Mouse (Mus musculus): ENCODE results near the gene Aldh5a1.

Gene Aldh5a1

DNA sequence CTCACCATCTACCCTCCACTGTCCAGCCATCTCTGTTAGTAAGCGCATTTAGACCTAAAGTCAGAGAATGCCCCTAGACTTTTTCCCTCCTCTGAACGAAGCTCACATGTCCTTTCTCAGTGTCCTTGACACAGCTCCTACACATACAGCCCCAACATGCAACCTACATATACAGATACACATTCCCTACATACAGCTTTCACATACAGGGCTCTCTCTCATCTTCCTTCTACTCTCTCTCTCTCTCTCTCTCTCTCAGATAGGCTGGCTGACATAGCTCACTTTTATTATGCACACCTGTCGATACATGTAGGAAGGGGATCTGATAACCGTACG is 721 bp downstream of the Aldh5a1 start:
- peak; percentile 22 for ATAC-seq (ENCODE audit: low TSS enrichment)

DNA sequence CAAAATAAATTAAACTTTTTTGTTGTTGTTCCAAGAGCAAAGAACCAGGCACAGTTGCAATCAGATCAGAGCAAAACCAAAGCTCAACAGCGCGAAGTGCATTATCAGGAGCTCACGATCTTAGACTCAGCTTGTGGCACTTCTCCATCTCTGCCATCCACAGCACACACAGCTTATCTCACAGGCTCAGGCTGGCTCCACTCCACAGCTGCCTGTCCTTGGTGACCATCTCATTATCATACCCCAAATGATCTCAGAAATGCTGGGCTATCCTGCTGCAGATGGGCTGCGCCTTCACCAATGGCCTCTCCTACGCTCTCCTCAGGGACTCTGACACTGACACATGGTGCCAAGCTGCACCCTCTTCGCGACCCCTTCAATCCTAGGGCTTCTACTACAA is 4.3 kb downstream of the Aldh5a1 start:
- ATAC-seq (ENCODE audit: low TSS enrichment), result no peak

DNA sequence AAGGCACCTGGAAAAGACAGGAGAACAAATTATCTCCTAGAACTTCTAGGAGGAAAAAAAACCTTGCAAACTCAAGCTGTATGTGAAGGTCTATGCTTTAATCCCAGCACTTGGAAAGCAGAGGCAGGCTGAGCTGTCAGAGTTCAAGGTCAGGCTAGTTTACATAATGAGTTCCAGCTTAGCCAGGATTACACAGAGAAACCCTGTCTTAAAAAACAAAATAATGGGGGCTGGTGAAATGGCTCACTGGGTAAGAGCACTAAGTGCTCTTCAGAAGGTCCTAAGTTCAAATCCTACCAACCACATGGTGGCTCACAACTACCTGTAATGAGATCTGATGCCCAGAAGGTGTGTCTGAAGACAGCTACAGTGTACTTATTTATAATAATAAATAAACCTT is 6.9 kb downstream of the Aldh5a1 start:
- no peak for ATAC-seq (ENCODE audit: low TSS enrichment)

DNA sequence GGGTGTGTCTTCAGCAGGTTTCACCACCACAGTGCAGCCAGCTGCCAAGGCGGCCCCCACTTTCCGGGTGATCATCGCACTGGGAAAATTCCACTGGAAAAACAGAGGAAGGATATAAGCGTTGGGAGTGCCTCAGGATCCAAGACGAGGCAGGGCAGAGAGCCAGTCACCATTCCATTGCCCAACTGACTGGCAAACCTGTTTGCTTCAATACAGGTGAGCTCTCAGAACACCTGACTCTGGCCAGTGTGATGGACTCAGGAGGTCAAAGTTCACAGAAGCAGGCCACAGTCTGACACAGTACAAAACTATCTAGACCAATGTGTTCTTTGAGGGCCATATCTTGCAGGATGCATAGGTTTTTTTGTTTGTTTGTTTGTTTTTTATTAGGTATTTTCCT is 13.5 kb downstream of the Aldh5a1 start:
- no peak for ATAC-seq (ENCODE audit: low TSS enrichment)

DNA sequence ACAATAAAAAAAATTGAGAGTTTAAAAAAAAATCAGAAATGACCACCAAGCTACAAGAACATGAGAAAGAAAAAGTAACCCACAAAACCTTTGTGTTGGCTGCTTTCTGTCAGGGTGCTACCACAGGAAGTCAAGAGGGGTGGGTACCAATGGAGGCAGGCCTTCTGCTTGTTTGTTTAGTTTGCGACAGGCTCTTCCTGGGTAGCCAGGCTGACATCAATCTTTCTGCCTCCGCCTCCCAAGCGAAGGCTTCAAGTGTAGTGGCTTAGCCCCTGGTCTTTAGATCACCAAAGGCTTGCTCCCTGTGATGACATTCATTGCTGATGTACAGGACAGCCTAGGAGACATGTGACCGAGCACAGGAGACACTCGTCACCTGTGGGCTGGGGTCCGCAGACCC is 16.2 kb downstream of the Aldh5a1 start:
- no peak for ATAC-seq (ENCODE audit: low TSS enrichment)

DNA sequence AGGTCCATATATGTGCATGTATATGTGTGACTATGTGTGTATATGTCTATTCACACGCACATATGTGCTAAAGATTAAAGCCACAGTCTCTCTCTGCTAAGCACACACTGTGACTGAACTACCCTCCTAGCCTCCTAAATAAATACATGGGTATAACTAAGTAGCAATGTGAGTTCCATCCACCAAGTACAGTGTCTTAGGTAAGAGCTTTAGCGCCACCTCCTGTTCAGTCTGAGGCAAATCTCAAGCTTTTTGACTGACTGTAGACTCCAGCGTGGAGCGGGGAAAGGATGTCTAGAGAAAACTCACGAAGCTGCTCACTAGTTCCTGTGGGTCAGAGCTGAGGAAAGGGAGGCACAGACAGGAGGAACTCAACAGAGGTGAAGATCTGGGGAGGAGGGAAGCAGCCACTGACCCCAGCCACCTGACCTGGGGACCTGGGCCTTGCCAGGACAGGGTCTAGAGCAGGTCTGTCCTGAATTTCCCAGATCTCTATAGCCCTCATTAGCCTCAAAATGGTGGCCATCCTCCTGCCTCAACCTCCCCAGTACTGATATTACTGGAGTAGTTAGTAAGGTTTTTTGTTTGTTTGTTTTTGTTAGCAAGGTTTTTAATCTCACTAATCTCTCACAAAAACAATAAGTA is 17.0 kb downstream of the Aldh5a1 start:
- peak; percentile 95 for ATAC-seq (ENCODE audit: low TSS enrichment)

DNA sequence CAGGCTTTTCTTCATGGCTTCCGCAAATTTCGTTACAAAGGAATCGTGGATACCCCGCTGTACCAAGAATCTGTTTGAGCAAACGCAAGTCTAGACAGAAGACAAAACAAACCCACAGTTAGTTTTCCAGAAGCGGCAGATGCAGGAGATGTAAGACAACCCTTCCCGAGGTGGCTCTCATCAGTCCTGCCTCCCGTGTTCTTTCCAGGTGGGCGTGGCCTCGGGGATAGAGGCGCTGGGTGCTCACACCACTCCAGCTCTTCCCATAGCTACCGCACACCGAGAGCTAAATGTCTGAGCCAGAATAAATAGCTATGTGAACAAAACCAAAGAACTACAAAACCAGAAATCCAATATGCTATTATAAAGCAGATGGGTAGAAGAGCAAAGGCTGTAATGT is 21.6 kb downstream of the Aldh5a1 start:
- ATAC-seq (ENCODE audit: low TSS enrichment), result no peak

DNA sequence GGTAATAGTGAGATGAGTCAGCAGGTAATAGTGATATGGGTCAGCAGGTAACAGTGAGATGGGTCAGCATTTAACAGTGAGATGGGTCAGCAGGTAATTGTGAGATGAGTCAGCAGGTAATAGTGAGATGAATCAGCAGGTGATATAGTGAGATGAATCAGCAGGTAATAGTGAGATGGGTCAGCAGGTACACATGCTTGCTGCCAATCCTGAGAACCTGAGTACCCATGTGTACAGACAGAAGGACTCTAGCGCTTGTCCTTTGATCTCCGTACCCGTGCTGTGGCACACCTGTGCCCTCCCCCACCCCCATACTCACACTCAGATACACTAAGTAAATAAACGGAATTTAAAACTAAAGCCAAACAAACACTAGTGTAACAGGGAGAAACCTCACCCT is 22.5 kb downstream of the Aldh5a1 start:
- ATAC-seq (ENCODE audit: low TSS enrichment), result no peak

DNA sequence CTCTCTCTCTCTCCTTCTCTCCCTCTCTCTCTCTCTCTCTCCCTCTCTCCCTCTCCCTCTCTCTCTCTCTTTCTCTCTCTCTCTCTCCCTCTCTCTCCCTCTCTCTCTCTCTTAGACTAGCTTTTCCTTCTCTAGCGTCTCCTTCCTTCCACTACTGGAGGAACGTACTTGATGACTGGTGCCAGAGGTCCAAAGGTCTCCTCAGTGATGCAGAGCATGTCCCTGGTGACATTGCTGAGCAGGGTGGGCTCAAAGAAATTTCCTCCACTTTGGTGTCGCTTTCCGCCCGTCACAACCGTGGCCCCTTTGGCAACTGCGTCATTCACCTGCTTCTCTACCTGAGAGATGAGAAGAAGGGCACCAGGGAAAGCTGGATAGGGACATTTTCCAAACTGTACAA is 23.9 kb downstream of the Aldh5a1 start:
- ATAC-seq (ENCODE audit: low TSS enrichment), result no peak

DNA sequence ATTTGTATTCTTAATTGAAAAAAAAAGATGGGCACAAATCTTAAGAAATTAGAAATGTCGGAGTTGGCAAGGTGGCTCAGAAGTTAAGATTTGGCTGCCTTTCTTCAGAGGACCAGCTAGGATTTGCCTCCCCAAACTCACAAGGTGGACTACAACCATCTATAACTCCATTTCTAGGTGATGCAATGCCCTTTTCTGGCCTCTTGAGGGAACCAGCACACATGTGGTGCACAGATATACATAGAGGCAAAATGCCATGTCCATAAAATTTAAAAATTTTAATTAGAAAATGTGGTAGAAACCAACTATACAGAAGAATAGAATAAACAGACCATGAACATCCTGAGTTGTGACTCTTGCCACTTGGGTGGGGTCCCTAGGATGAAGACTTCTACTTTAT is 28.3 kb downstream of the Aldh5a1 start:
- ATAC-seq (ENCODE audit: low TSS enrichment), result no peak

DNA sequence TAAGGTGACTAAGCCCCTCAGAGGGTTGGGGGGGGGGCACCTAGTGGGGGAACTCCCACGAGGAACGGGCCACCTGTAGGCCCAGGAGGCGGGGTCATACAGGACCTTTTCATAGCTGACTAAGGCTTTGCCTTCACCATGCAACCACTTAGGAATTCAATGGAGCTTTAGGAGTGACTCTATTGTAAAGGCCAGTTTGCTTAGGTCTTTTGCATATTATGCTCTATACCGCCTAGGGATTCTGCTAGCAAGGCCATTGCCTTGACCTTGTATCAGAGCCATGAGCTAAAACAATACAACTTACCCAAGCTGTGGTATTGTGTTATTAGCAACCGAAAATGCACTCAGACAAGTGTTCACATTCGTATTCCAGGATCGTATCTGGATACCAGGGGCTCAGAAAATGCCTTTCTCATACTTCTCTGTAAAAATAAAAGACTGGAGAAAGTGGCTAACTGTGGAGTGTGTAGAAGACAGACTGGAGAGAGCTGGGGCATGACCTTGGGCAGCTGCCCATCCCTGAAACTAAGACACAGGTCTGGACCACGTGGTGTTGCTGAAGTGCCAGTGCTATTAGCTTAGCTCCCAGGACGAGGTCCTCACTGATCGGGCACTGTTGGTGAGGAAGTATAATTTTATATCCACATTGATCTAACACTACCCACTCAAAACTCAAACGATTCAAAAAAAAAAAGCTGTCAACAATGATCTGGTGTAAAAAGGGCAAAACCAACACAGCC is 30.5 kb downstream of the Aldh5a1 start:
- no peak for ATAC-seq (ENCODE audit: low TSS enrichment)

DNA sequence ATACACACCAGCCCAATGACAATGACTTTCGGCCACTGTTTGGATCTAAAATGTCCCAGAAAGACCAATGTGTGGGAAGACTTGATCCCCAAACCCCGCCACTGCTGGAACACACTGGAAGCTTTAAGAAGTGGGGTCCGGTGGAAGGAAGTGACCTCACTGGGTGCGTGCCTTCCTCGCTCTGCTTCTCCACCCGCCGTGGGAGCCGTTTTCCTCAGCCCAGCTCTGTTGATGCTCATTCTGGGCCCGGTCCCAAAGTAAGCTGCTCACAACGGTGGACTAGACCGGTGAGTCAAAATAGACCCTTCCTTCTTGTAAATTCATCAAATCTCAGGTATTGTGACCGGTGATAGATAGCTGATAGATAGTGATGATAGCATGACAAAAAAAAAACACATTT is 32.0 kb downstream of the Aldh5a1 start:
- ATAC-seq (ENCODE audit: low TSS enrichment), result no peak

DNA sequence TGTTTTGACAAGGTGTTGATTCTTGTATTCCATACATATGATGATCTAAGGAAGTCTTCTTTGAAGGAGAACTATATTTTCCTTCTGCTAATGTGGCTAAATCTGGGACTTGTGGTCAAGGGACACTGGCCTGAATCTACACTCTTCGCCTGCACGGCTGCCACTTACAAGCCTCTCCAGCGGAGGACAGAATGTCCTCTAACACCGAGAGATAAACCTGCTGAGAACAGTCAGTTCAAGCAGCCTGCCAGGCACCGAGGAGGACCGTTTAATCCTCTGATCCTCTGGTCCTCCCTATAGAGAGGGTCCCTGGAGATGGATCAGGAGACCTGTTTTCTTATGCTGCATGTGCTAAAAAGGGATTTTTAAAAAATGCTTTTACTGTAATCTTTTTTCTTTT is 34.0 kb downstream of the Aldh5a1 start:
- no peak for ATAC-seq (ENCODE audit: low TSS enrichment)

DNA sequence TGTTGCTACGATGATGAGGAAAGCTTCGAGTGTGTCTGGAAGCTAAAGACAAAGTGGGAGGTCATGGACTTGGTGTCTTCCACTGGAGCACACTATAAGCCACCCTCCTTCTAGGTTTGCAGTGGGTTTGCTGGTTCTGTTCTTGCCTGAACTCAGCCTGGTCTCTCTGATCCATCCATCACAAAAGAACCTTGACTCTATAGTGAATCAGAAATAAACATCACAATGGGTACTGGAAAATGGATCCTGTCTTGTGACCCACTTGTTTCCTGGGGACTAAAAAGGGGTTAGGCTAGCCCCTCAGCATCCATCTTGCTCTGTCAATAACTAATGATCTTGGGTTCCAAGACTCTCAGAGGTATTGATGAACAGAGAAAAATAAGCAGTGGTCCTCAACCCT is 35.5 kb downstream of the Aldh5a1 start:
- ATAC-seq (ENCODE audit: low TSS enrichment), result no peak

DNA sequence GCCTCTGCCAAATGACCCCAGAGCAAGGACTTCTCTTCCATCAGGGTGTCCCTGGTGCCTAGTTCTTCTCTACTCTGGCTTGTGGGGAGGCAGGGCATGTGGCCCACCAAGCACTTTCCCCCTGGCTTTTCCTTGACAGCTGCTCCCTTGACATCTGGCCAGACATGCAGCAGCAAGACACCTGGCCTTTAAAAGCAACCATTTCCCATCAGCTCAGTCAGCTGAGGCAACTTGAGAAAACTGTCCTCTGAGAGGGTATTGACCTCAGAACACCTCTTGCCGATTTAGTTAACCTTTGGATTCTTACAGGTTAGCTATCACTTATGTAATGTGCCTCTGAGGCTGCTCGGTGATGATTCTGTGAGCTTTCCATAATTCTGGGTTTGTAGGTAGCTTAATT is 43.6 kb downstream of the Aldh5a1 start:
- no peak for ATAC-seq (ENCODE audit: low TSS enrichment)

DNA sequence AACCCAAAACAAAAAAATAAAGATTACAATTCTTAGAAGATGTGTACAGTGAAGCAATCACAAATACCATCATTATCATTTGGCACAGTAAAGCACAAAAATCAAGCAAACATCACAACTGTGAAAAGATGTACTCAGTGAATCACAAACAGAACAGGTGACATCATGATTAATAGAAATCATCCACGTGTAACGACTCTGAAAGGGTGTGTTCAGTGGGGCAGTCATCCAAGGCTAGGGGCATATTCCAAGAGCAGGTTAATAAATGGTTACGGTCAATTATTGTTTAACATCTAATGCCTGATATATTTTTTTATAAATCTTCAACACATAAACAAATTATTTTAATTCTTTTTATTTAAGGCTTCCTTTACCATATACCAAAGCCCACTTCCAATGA is 44.9 kb downstream of the Aldh5a1 start:
- ATAC-seq (ENCODE audit: low TSS enrichment), result no peak

DNA sequence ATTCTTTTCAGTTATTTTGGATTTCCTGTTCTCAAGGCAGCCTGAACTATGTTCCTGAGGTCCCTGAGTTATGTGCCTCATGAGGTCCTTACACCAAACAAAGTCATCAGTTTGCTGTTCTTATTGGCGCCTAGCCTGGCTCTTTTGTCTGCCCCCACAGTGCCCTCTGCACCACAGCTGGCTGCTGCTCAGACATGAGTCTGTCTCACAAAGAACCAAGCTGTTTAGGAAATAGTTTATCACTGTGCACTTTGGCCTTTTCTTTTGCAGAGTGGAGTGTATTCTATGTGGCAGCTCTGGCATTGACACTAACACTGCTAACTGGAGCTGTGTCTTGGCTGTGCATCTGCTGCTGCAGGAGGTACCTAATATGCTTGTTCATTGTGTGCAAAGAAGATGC is 47.9 kb downstream of the Aldh5a1 start:
- no peak for ATAC-seq (ENCODE audit: low TSS enrichment)

DNA sequence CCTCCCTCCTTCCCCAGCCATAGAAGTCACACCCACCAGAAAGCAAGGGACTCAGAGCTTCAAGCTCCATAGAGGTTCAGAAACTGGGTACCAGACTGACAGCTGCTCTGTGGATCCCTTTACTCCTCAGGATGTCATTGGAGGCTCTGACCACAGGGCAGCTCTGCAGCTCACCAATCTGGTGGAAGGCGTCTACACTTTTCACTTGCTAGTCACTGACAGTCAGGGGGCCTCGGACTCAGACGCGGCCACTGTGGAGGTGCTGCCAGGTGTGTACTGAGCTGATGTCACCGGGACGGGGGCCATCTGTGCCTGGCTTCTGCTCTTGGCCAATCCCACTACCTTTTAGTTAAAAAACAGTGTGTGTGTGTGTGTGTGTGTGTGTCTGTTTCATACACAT is 55.0 kb downstream of the Aldh5a1 start:
- ATAC-seq (ENCODE audit: low TSS enrichment), result no peak

DNA sequence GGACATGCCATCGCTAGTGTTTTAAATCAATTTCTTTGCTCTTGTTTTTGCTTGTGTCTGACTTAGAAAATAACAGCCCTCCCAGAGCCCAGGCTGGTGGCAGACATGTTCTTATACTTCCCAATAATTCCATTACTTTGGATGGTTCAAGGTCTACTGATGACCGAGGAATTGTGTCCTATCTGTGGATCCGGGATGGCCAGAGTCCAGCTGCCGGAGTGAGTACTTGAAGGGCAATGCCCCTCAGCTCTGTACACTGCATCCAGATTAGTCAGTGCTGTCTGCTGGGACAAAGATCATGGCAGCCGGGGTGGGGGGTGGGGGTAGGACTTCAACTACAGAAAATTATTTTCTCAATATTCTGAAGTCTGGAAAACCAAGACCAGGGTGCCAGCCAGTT is 56.8 kb downstream of the Aldh5a1 start:
- no peak for ATAC-seq (ENCODE audit: low TSS enrichment)

DNA sequence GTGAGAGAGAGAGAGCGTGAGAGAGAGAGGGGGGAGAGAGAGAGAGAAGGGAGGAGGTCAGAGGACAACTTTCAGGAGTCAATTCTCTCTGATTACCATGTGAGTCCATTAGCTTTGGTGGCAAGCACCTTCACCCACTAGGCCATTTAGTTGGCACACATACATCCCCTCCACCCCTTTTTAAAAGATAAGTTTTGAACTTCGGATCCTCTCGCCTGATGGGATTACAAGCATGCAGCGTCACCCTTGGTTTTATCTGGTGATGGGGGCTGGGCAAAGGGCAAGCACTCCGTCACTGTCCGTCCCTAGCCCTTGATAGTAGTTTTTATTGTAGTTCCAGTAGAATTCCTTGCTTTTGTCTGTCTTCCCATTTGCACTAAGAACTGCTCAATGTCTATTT is 57.3 kb downstream of the Aldh5a1 start:
- no peak for ATAC-seq (ENCODE audit: low TSS enrichment)

DNA sequence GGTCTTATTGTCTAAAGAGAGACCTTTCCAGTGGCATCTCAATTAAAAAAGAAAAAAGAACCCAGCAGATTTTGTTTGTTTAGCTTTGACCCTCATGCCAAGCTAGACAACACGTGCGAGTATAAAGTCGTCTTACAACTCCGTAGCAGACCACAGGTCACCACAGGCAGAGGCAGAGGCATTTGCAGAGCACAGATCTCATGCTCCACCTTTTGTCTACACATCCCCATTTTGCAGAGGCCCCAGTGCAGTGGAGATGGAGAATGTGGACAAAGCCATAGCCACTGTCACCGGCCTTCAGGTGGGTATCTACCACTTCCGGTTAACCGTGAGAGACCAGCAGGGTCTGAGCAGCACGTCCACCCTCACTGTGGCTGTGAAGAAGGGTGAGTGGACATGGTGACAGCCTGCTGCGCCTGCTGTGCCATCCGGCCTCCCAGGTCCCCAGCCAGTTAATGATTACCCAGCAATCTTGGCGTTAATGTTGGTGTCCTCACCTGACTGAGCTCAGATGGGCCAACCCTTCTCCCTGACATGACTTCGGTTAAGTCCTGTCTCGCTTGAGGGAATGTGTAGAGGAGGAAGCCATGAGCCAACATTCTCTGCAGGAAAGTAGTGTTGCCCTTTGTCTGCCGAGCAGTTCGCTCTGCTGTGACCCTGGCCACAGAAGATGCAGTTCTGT is 58.0 kb downstream of the Aldh5a1 start:
- ATAC-seq (ENCODE audit: low TSS enrichment), result no peak

DNA sequence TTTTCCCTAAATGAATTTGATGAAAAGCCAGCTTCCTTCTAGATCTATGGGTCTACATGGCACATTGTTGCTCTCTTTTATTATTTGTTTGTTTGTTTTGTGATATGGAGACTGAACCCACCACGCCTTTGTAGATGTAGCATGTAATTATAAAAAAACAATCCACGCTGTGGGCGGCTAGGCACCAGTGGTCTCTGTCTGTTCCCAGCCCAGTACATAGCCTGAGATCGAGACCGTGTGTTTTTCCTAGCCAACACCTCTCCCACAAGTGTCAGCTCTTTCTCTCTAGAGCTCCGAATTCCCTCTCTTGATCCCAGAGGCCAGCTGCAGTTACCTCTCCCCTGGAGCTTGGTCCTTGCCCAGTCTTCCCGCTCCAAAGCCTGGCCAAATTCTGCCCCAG is 69.2 kb downstream of the Aldh5a1 start:
- ATAC-seq (ENCODE audit: low TSS enrichment), result no peak

DNA sequence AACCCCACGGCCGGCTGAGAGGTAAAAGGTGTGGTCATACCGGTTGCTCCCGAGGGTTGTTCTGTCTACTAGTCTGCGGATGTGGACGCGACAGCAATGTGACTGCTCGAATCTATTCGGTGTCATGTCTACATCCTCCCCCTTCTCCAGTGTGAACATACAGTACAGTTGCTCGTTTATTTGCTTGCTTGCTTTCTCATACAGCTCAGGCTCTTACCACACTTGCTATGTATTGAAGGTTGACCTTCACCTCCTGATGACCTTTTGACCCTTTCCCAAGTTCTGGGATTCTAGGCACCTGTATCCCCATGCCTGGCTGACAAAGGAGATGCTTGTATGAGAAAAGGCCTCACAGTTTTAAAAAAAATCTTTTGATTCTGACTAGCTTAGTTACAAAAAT is 69.7 kb downstream of the Aldh5a1 start:
- no peak for ATAC-seq (ENCODE audit: low TSS enrichment)

Measured in frontal cortex, adult (tissue).